Mouse (Mus musculus) layer of hippocampus, postnatal 25 days (tissue): ENCODE data around the gene Tmem160. TPM values are rescaled to one million over a fixed set of nuclear protein-coding genes. Genes with fewer than 3 reads are reported as not detected.

Experiments
- DNase-seq, 2 experiments: peaks; one replicate each; pipeline ENCODE4 v3.0.0; 2022; ENCODE audit warnings: mixed read lengths in 2 of 2, low spot score in 1 of 2; ENCODE audit errors: extremely low spot score in 1 of 2
- total RNA-seq, 2 experiments: library from RNA; stranded (reverse); gene quantifications; 2 replicates each; pipeline ENCODE4 v1.2.3; 2021

Gene Tmem160
- total RNA-seq, 2 experiments from 2014 or later = 62.5 to 81.2 TPM

- no peak for DNase-seq
Measured at GRCm38 (mm10) chr7:16433352-16433971, 19.1 kb upstream of the Tmem160 start.

- DNase-seq = no peak
Measured at GRCm38 (mm10) chr7:16435088-16435487, 17.5 kb upstream of the Tmem160 start.

GRCm38 (mm10) chr7:16441241-16441640 is 11.3 kb upstream of the Tmem160 start:
- no peak for DNase-seq

- DNase-seq = no peak
Measured at GRCm38 (mm10) chr7:16451656-16452055, 923 bp upstream of the Tmem160 start.

- DNase-seq = peak; percentile 33 to 34
Measured at GRCm38 (mm10) chr7:16453118-16453711, 636 bp downstream of the Tmem160 start.

- no peak for DNase-seq
Measured at GRCm38 (mm10) chr7:16455016-16455415, 2.4 kb downstream of the Tmem160 start.

GRCm38 (mm10) chr7:16456289-16456688 is 3.7 kb downstream of the Tmem160 start:
- no peak for DNase-seq

- DNase-seq = no peak
Measured at GRCm38 (mm10) chr7:16460566-16460965, 8.0 kb downstream of the Tmem160 start.

- DNase-seq = no peak
Measured at GRCm38 (mm10) chr7:16461151-16461550, 8.6 kb downstream of the Tmem160 start.

- no peak for DNase-seq
Measured at GRCm38 (mm10) chr7:16461705-16462104, 9.1 kb downstream of the Tmem160 start.

GRCm38 (mm10) chr7:16463214-16463613 is 10.6 kb downstream of the Tmem160 start:
- peak; percentile 74 to 92 for DNase-seq

- DNase-seq = peak; percentile 65 to 85
Measured at GRCm38 (mm10) chr7:16465160-16465559, 12.6 kb downstream of the Tmem160 start.

- DNase-seq = no peak
Measured at GRCm38 (mm10) chr7:16465568-16465967, 13.0 kb downstream of the Tmem160 start.

GRCm38 (mm10) chr7:16466565-16466964 is 14.0 kb downstream of the Tmem160 start:
- DNase-seq = no peak

- DNase-seq = no peak
Measured at GRCm38 (mm10) chr7:16468115-16468514, 15.5 kb downstream of the Tmem160 start.

GRCm38 (mm10) chr7:16471549-16471948 is 19.0 kb downstream of the Tmem160 start:
- no peak for DNase-seq

GRCm38 (mm10) chr7:16472116-16472709 is 19.6 kb downstream of the Tmem160 start:
- DNase-seq = no peak

- no peak for DNase-seq
Measured at GRCm38 (mm10) chr7:16473847-16474246, 21.3 kb downstream of the Tmem160 start.

GRCm38 (mm10) chr7:16474445-16474844 is 21.9 kb downstream of the Tmem160 start:
- no peak for DNase-seq

- no peak for DNase-seq
Measured at GRCm38 (mm10) chr7:16475321-16475720, 22.7 kb downstream of the Tmem160 start.

GRCm38 (mm10) chr7:16475764-16476599 is 23.4 kb downstream of the Tmem160 start:
- no peak for DNase-seq
